Mouse (Mus musculus): ENCODE measurements around the gene Serpinb7. TPM values are rescaled to one million over a fixed set of nuclear protein-coding genes. Genes with fewer than 3 reads are reported as not detected.

Serpinb7 gene
- polyA plus RNA-seq, 1 experiment from 2014 or later, result not detected

DNA sequence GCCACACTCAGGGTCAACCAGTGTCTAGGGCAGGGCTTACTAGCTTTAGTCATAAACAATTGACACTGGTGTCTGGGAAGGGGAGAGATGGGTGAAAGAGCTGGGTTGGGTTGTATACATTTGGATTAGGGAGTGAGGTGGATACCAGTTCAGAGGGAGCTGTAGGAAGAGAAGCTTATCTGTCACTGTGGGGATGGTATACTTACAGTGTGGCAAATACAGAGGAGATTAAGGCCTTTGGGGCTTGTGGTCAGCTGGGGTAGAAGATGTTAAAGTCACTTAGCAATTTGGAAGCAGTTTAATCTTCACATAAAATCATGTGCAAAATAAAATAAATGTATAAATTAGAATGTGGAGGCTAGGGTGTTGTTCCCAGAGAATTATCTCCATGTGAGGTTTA lies 21.1 kb upstream of the Serpinb7 start:
- no peak for ATAC-seq (ENCODE audit: insufficient read depth)

GRCm38 (mm10) chr1:107381491-107381890 lies 18.0 kb upstream of the Serpinb7 start:
- H3K27me3 ChIP-seq (ENCODE audit: insufficient read depth, low read length), result no peaks in the 10 kb centered on the region
- TF ChIP-seq CTCF (IDR thresholded peaks at IDR 0.05; ENCODE audit: low read depth), result no peak
- H3K4me2 ChIP-seq, result no peak overlapping the region
- no peaks in the 10 kb centered on the region for H3K36me3 ChIP-seq (ENCODE audit: insufficient read depth)
- no peaks in the 10 kb centered on the region for H3K4me1 ChIP-seq (ENCODE audit: insufficient read depth)
- ATAC-seq (ENCODE audit: insufficient read depth), result no peak
- H3K9ac ChIP-seq, result no peak overlapping the region
- DNase-seq, result no peak
- no peaks in the 10 kb centered on the region for H3K9me3 ChIP-seq (ENCODE audit: low read depth, low read length)
- H3K4me3 ChIP-seq (ENCODE audit: low read depth, low read length), result no peak overlapping the region
- H3K27ac ChIP-seq (ENCODE audit: low read depth), result no peak overlapping the region

More for the DNA sequence above, 21.1 kb upstream of the Serpinb7 start:
- no peak overlapping the region for H3K9ac ChIP-seq
- H3K4me3 ChIP-seq (ENCODE audit: low read depth, low read length), result no peak overlapping the region
- no peak for TF ChIP-seq CTCF (IDR thresholded peaks at IDR 0.05; ENCODE audit: low read depth)
- no peaks in the 10 kb centered on the region for H3K4me1 ChIP-seq (ENCODE audit: insufficient read depth)
- no peak overlapping the region for H3K27ac ChIP-seq (ENCODE audit: low read depth)
- H3K27me3 ChIP-seq (ENCODE audit: insufficient read depth, low read length), result no peaks in the 10 kb centered on the region
- no peaks in the 10 kb centered on the region for H3K9me3 ChIP-seq (ENCODE audit: low read depth, low read length)
- no peaks in the 10 kb centered on the region for H3K36me3 ChIP-seq (ENCODE audit: insufficient read depth)
- no peak for DNase-seq
- H3K4me2 ChIP-seq, result no peak overlapping the region

DNA sequence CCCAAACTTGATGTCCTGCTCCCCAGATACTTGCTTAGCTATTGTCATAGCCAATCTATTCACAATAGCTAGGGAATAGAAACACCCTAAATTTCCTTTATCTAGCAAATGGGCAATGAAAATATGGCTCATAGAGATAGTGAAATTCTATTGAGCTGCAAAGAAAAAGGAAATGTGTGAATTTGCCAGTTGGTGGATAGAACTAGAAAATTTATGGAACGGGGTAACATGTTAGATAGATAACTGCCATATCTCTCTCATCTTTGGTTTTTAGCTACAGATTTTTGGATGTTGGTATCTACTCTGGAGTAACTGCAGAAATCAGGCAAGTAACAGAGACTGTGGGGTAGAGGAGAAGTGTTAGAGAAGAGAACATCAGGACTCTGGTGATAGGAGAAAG lies 17.1 kb upstream of the Serpinb7 start:
- Histone ChIP-seq H3K27ac (ENCODE audit: low read depth) (no peak overlapping the region), H3K4me1 (ENCODE audit: insufficient read depth) (no peaks in the 10 kb centered on the region), H3K4me2 (no peak overlapping the region), H3K4me3 (ENCODE audit: low read depth, low read length) (no peak overlapping the region), H3K9me3 (ENCODE audit: low read depth, low read length) (no peaks in the 10 kb centered on the region), H3K36me3 (ENCODE audit: insufficient read depth) (no peaks in the 10 kb centered on the region), H3K27me3 (ENCODE audit: insufficient read depth, low read length) (no peaks in the 10 kb centered on the region), H3K9ac (no peak overlapping the region)
- 88% methylated on average over 1 of the region's 1 CpGs for WGBS
- ATAC-seq (ENCODE audit: insufficient read depth), result no peak
- no peak for TF ChIP-seq CTCF (IDR thresholded peaks at IDR 0.05; ENCODE audit: low read depth)
- DNase-seq, result no peak

GRCm38 (mm10) chr1:107384532-107384931 lies 14.9 kb upstream of the Serpinb7 start:
- Histone ChIP-seq H3K27ac (ENCODE audit: low read depth) (no peak overlapping the region), H3K4me3 (ENCODE audit: low read depth, low read length) (no peak overlapping the region), H3K27me3 (ENCODE audit: insufficient read depth, low read length) (no peaks in the 10 kb centered on the region), H3K9ac (no peak overlapping the region), H3K9me3 (ENCODE audit: low read depth, low read length) (no peaks in the 10 kb centered on the region), H3K4me2 (no peak overlapping the region), H3K4me1 (ENCODE audit: insufficient read depth) (no peaks in the 10 kb centered on the region), H3K36me3 (ENCODE audit: insufficient read depth) (no peaks in the 10 kb centered on the region)
- WGBS, result 83% methylated on average over 9 of the region's 9 CpGs
- ATAC-seq (ENCODE audit: insufficient read depth) (no peak), DNase-seq (no peak)
- no peak for TF ChIP-seq CTCF (IDR thresholded peaks at IDR 0.05; ENCODE audit: low read depth)

DNA sequence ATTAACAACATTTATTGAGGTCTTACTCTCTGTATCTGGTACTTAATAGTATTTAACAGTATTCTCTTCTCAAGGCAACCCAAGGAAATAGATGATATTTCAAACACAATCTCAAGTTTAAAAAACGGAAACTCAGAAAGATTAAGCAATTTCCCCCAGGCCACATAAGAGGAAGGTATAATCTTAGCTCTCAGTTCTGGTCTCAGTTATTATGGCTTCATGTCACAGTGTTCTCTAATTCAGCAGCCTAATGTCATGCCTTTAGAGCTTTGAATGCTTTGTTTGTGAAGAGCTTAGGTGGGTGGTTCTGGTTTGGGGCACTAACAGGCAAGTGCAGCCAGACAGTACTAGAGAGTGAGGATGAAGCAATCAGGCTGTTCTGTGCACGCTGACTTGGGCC lies 9.7 kb upstream of the Serpinb7 start:
- H3K4me3 ChIP-seq (ENCODE audit: low read depth, low read length), result no peak overlapping the region
- 64% methylated on average over 2 of the region's 2 CpGs for WGBS
- DNase-seq, result no peak
- no peak overlapping the region for H3K27ac ChIP-seq (ENCODE audit: low read depth)
- H3K4me2 ChIP-seq, result no peak overlapping the region
- ATAC-seq (ENCODE audit: insufficient read depth), result no peak
- TF ChIP-seq CTCF (IDR thresholded peaks at IDR 0.05; ENCODE audit: low read depth), result no peak
- H3K9ac ChIP-seq, result no peak overlapping the region
- H3K4me1 ChIP-seq (ENCODE audit: insufficient read depth), result no peaks in the 10 kb centered on the region
- no peaks in the 10 kb centered on the region for H3K36me3 ChIP-seq (ENCODE audit: insufficient read depth)
- H3K27me3 ChIP-seq (ENCODE audit: insufficient read depth, low read length), result no peaks in the 10 kb centered on the region
- H3K9me3 ChIP-seq (ENCODE audit: low read depth, low read length), result no peaks in the 10 kb centered on the region

DNA sequence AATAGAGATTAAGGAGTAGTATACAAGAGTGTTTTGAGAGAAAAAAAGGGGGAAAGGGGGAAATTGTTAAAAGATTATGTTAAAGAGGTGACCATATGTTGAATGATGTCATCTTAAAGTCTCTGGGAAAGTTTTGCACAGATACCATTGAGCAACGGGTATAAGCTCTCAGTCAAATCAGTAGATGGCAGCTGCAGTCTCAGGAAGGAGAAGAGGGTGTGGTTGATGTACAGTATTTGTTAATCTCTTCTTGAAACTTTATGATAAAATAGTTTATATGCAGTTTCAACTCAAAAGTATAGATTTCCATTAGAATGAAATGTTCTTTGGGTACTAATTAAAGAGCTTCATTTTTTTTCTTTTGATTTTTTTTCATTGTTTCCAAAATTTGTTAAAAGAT lies 2.0 kb upstream of the Serpinb7 start:
- Histone ChIP-seq H3K4me3 (ENCODE audit: low read depth, low read length) (no peak overlapping the region), H3K9me3 (ENCODE audit: low read depth, low read length) (no peaks in the 10 kb centered on the region), H3K4me2 (no peak overlapping the region), H3K27ac (ENCODE audit: low read depth) (no peak overlapping the region), H3K27me3 (ENCODE audit: insufficient read depth, low read length) (no peaks in the 10 kb centered on the region), H3K9ac (no peak overlapping the region), H3K36me3 (ENCODE audit: insufficient read depth) (no peaks in the 10 kb centered on the region), H3K4me1 (ENCODE audit: insufficient read depth) (no peaks in the 10 kb centered on the region)
- ATAC-seq (ENCODE audit: insufficient read depth), result no peak
- 48% methylated on average over 1 of the region's 1 CpGs for WGBS
- no peak for DNase-seq
- no peak for TF ChIP-seq CTCF (IDR thresholded peaks at IDR 0.05; ENCODE audit: low read depth)

DNA sequence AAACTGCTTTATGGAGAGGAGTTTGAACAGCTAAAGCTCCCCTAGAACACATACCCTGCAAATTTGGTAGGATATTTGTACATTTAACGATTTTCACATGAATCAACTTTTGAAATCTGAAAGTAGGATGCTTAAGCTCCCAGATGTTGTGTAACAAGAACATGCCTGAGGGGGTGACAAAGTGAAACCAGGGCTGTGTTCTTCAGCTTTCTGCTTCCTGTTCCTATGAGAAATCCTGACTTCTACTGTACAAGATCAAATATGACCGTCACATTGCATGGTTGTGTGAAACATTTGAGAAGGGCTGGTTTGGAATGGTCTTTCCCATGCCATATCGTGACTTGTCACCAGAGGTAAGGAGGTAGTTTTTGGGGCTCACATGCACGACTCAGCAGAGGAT lies 2.6 kb downstream of the Serpinb7 start:
- no peak for ATAC-seq (ENCODE audit: insufficient read depth)
- TF ChIP-seq CTCF (IDR thresholded peaks at IDR 0.05; ENCODE audit: low read depth), result no peak
- no peak overlapping the region for H3K9ac ChIP-seq
- 68% methylated on average over 4 of the region's 4 CpGs for WGBS
- no peak for DNase-seq
- no peaks in the 10 kb centered on the region for H3K36me3 ChIP-seq (ENCODE audit: insufficient read depth)
- no peak overlapping the region for H3K4me3 ChIP-seq (ENCODE audit: low read depth, low read length)
- H3K4me1 ChIP-seq (ENCODE audit: insufficient read depth), result no peaks in the 10 kb centered on the region
- H3K4me2 ChIP-seq, result no peak overlapping the region
- no peak overlapping the region for H3K27ac ChIP-seq (ENCODE audit: low read depth)
- no peaks in the 10 kb centered on the region for H3K27me3 ChIP-seq (ENCODE audit: insufficient read depth, low read length)
- H3K9me3 ChIP-seq (ENCODE audit: low read depth, low read length), result no peaks in the 10 kb centered on the region

DNA sequence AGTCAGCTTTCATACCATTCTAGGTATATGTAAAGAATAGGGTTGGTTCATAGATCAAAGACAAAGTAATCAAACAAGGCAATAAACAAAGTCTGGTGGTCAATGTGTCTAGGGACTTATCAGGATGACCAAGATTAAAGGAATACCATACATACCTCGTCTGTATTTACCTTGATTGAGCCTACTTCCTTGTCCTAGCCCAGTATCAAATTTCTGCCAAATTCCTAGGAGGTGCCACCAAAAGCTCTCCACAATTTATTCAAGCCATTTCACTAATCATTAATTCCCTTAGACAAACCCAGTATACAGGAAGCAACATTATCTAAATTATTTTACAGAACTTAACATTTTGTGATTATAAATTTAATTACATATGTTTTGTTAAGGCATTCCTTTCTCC lies 15.2 kb downstream of the Serpinb7 start:
- Histone ChIP-seq H3K4me1 (ENCODE audit: insufficient read depth) (no peaks in the 10 kb centered on the region), H3K4me2 (no peak overlapping the region), H3K36me3 (ENCODE audit: insufficient read depth) (no peaks in the 10 kb centered on the region), H3K27ac (ENCODE audit: low read depth) (no peak overlapping the region), H3K9me3 (ENCODE audit: low read depth, low read length) (no peaks in the 10 kb centered on the region), H3K4me3 (ENCODE audit: low read depth, low read length) (no peak overlapping the region), H3K9ac (no peak overlapping the region), H3K27me3 (ENCODE audit: insufficient read depth, low read length) (no peaks in the 10 kb centered on the region)
- no peak for TF ChIP-seq CTCF (IDR thresholded peaks at IDR 0.05; ENCODE audit: low read depth)
- WGBS, result 6% methylated on average over 1 of the region's 1 CpGs
- no peak for DNase-seq
- no peak for ATAC-seq (ENCODE audit: insufficient read depth)

All from lung, embryonic 14.5 days (tissue).